Mouse (Mus musculus): Measurements from ENCODE around the gene Mkrn3. TPM values are rescaled to one million over a fixed set of nuclear protein-coding genes. Genes with fewer than 3 reads are reported as not detected.

Mkrn3 gene
- polyA plus RNA-seq, 1 experiment from 2014 or later: 26.4 TPM

Other genes starting within 250 kb of the Mkrn3 start
- gene Ndn, start 73.6 kb downstream of the Mkrn3 start, polyA plus RNA-seq (2015; fragmentation: Nextera tagmentation; extraction: Ambion mirVana): 349 and 529 TPM in 2 replicates
- 5.1 and 14.1 TPM in 2 replicates for gene Magel2, start 43.1 kb downstream of the Mkrn3 start, polyA plus RNA-seq (2015; fragmentation: Nextera tagmentation; extraction: Ambion mirVana)
- gene Peg12, start 44.4 kb upstream of the Mkrn3 start, polyA plus RNA-seq (2015; fragmentation: Nextera tagmentation; extraction: Ambion mirVana): 16.2 and 16.7 TPM in 2 replicates